Mouse (Mus musculus) NIH3T3 (cell line): ENCODE data around the gene Mllt1.

Experiments
- DNase-seq: peaks from one replicate; pipeline ENCODE4 v3.0.0-alpha.2; 2012; ENCODE audit warnings: low read depth

The Mllt1 gene

GRCm38 (mm10) chr17:56877426-56877825 lies 57.8 kb downstream of the Mllt1 start:
- DNase-seq, result no peak

GRCm38 (mm10) chr17:56876981-56877380 lies 58.2 kb downstream of the Mllt1 start:
- DNase-seq, result no peak

GRCm38 (mm10) chr17:56876465-56876864 lies 58.8 kb downstream of the Mllt1 start:
- DNase-seq, result no peak

GRCm38 (mm10) chr17:56874936-56875651 lies 60.1 kb downstream of the Mllt1 start, which contains the start of gene 1700061G19Rik:
1700061G19Rik (plus strand) TSS chr17:56875477.
- DNase-seq, result no peak

GRCm38 (mm10) chr17:56874237-56874636 lies 61.0 kb downstream of the Mllt1 start, which contains the start of gene Acsbg2:
Acsbg2 (minus strand) TSS chr17:56874447.
- DNase-seq, result no peak

GRCm38 (mm10) chr17:56872512-56872911 lies 62.7 kb downstream of the Mllt1 start:
- DNase-seq, result no peak

- no peak for DNase-seq
Measured at GRCm38 (mm10) chr17:56871767-56872166, 63.4 kb downstream of the Mllt1 start.

- no peak for DNase-seq
Measured at GRCm38 (mm10) chr17:56870287-56870953, 64.8 kb downstream of the Mllt1 start.

- DNase-seq, result no peak
Measured at GRCm38 (mm10) chr17:56869481-56869977, 65.7 kb downstream of the Mllt1 start.

- no peak for DNase-seq
Measured at GRCm38 (mm10) chr17:56866071-56866470, 69.1 kb downstream of the Mllt1 start.

- no peak for DNase-seq
Measured at GRCm38 (mm10) chr17:56861197-56861596, 74.0 kb downstream of the Mllt1 start.

- no peak for DNase-seq
Measured at GRCm38 (mm10) chr17:56858922-56859321, 76.3 kb downstream of the Mllt1 start.

- DNase-seq, result peak; percentile 80
Measured at GRCm38 (mm10) chr17:56858216-56858615, 77.0 kb downstream of the Mllt1 start.

- no peak for DNase-seq
Measured at GRCm38 (mm10) chr17:56855421-56855820, 79.8 kb downstream of the Mllt1 start.

GRCm38 (mm10) chr17:56851167-56851566 lies 84.0 kb downstream of the Mllt1 start:
- DNase-seq, result no peak

- DNase-seq, result no peak
Measured at GRCm38 (mm10) chr17:56849710-56850109, 85.5 kb downstream of the Mllt1 start.

- no peak for DNase-seq
Measured at GRCm38 (mm10) chr17:56848785-56849184, 86.4 kb downstream of the Mllt1 start.

- DNase-seq, result no peak
Measured at GRCm38 (mm10) chr17:56843678-56844077, 91.5 kb downstream of the Mllt1 start.
